Mouse (Mus musculus): ENCODE measurements around the gene Gm20388.

DNA sequence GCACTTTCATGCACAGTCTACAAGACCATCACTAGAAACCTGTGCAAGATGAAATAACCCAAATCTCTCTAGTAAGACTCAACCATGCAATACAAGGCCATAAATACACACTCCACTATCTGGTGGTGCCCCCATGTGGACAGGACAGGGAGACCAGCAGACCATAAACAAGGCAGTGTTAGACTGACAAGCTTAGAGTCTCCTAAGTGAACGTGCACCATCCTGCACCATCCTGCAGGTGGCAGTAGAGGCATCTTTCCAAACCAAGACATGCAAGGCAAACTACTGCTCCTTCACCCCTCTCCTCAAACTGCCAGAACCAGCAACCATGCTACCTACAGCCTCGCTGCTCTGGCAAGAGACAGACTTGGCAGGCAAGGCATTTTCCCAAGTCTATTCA is 4014.1 kb downstream of the Gm20388 start:
- TF ChIP-seq CTCF (IDR thresholded peaks at IDR 0.05; ENCODE audit: control insufficient read depth, insufficient read depth, low read length) (peak; percentile 96), POLR2A (IDR thresholded peaks at IDR 0.05; ENCODE audit: borderline replicate concordance, control insufficient read depth, low read depth, low read length) (no peak)

Measured in bone marrow, adult 2 months (tissue).